Mouse (Mus musculus) midbrain, embryonic 15.5 days (tissue): ENCODE results near the gene Man2a2. TPM values are rescaled to one million over a fixed set of nuclear protein-coding genes. Genes with fewer than 3 reads are reported as not detected.

Experiments used
- ATAC-seq: fragments of 200-750 bp; cut with Nextera tagmentation; replicated peaks from 2 replicates; pipeline ENCODE4 v1.8.0; 2017; ENCODE audit warnings: moderate TSS enrichment
- H3K27ac ChIP-seq: fragments of 300-500 bp; sonication (generic); 2 replicates; pipeline ENCODE4 v1.5.1; 2015; ENCODE audit warnings: mild to moderate bottlenecking, inconsistent platforms
- H3K27me3 ChIP-seq: fragments of 300-500 bp; sonication (generic); replicated peaks from 2 replicates; pipeline ENCODE4 v1.6.1; 2015; ENCODE audit warnings: inconsistent platforms
- H3K36me3 ChIP-seq: fragments of 300-500 bp; sonication (generic); replicated peaks from 2 replicates; pipeline ENCODE4 v1.6.1; 2015; ENCODE audit warnings: inconsistent platforms
- H3K4me1 ChIP-seq: fragments of 300-500 bp; sonication (generic); 2 replicates; pipeline ENCODE4 v1.6.1; 2015; ENCODE audit warnings: inconsistent platforms
- H3K4me2 ChIP-seq: fragments of 300-500 bp; sonication (generic); 2 replicates; pipeline ENCODE4 v1.6.1; 2015; ENCODE audit warnings: inconsistent platforms, mild to moderate bottlenecking, moderate library complexity
- H3K4me3 ChIP-seq: fragments of 300-500 bp; sonication (generic); 2 replicates; pipeline ENCODE4 v1.5.1; 2015; ENCODE audit warnings: mild to moderate bottlenecking, inconsistent platforms
- H3K9ac ChIP-seq: fragments of 300-500 bp; sonication (generic); 2 replicates; pipeline ENCODE4 v1.6.1; 2015; ENCODE audit warnings: mild to moderate bottlenecking, inconsistent platforms
- H3K9me3 ChIP-seq: fragments of 300-500 bp; sonication (generic); 2 replicates; pipeline ENCODE4 v1.6.1; 2016; ENCODE audit warnings: inconsistent platforms
- WGBS: fragments of 180-500 bp; shearing (Covaris S2); methylation state at CpG from one replicate; pipeline ENCODE4 v1.1.7; 2015; ENCODE audit warnings: mixed read lengths; 5-methylcytosine and 5-hydroxymethylcytosine counted together
- polyA plus RNA-seq: library from polyadenylated mRNA; unstranded; fragments of >200 nt; fragmentation: Nextera tagmentation; extraction: Ambion mirVana; gene quantifications from 2 replicates; pipeline ENCODE4 v1.2.1, GENCODE M21; 2015

Gene Man2a2
- polyA plus RNA-seq, 1 experiment from 2014 or later = 28.2 TPM

GRCm38 (mm10) chr7:80367232-80367631 lies 3.9 kb downstream of the Man2a2 start:
- WGBS = 96% methylated on average over 7 of the region's 7 CpGs
- Histone ChIP-seq H3K27ac (no peak overlapping the region), H3K4me1 (peaks cover 21% of the 10 kb centered on the region), H3K4me2 (no peak overlapping the region), H3K9ac (no peak overlapping the region), H3K4me3 (no peak overlapping the region), H3K27me3 (no peaks in the 10 kb centered on the region), H3K9me3 (no peaks in the 10 kb centered on the region), H3K36me3 (peaks cover 37% of the 10 kb centered on the region)
- no peak for ATAC-seq

- H3K27ac ChIP-seq = no peak overlapping the region
- H3K4me2 ChIP-seq = no peak overlapping the region
- H3K9ac ChIP-seq = no peak overlapping the region
- ATAC-seq = no peak
- peaks cover 18% of the 10 kb centered on the region for H3K4me1 ChIP-seq
- H3K36me3 ChIP-seq = peaks cover 50% of the 10 kb centered on the region
- no peaks in the 10 kb centered on the region for H3K27me3 ChIP-seq
- H3K4me3 ChIP-seq = no peak overlapping the region
- no peaks in the 10 kb centered on the region for H3K9me3 ChIP-seq
- WGBS = 89% methylated on average over 2 of the region's 2 CpGs
Observed at GRCm38 (mm10) chr7:80365759-80366158, 5.4 kb downstream of the Man2a2 start.

- Histone ChIP-seq H3K4me2 (no peak overlapping the region), H3K9ac (no peak overlapping the region)
Observed at GRCm38 (mm10) chr7:80360435-80360834, 10.7 kb downstream of the Man2a2 start.

GRCm38 (mm10) chr7:80358039-80358438 lies 13.1 kb downstream of the Man2a2 start:
- 65% methylated on average over 4 of the region's 4 CpGs for WGBS

More at GRCm38 (mm10) chr7:80360435-80360834, 10.7 kb downstream of the Man2a2 start:
- no peaks in the 10 kb centered on the region for H3K27me3 ChIP-seq
- H3K4me3 ChIP-seq = no peak overlapping the region
- no peaks in the 10 kb centered on the region for H3K4me1 ChIP-seq
- WGBS = 76% methylated on average over 3 of the region's 3 CpGs
- H3K27ac ChIP-seq = no peak overlapping the region
- H3K9me3 ChIP-seq = no peaks in the 10 kb centered on the region
- ATAC-seq = no peak
- H3K36me3 ChIP-seq = peaks cover 57% of the 10 kb centered on the region

GRCm38 (mm10) chr7:80357156-80357555 lies 14.0 kb downstream of the Man2a2 start:
- no peaks in the 10 kb centered on the region for H3K27me3 ChIP-seq
- H3K9me3 ChIP-seq = no peaks in the 10 kb centered on the region
- H3K4me3 ChIP-seq = no peak overlapping the region
- peaks cover 48% of the 10 kb centered on the region for H3K36me3 ChIP-seq
- H3K27ac ChIP-seq = no peak overlapping the region
- ATAC-seq = no peak
- H3K9ac ChIP-seq = no peak overlapping the region
- H3K4me2 ChIP-seq = no peak overlapping the region
- 18% methylated on average over 8 of the region's 8 CpGs for WGBS
- H3K4me1 ChIP-seq = no peaks in the 10 kb centered on the region

More at GRCm38 (mm10) chr7:80358039-80358438, 13.1 kb downstream of the Man2a2 start:
- Histone ChIP-seq H3K9ac (no peak overlapping the region), H3K9me3 (no peaks in the 10 kb centered on the region), H3K4me1 (no peaks in the 10 kb centered on the region), H3K36me3 (peaks cover 44% of the 10 kb centered on the region), H3K4me3 (no peak overlapping the region), H3K4me2 (no peak overlapping the region), H3K27ac (no peak overlapping the region), H3K27me3 (no peaks in the 10 kb centered on the region)
- ATAC-seq = no peak

- Histone ChIP-seq H3K9me3 (no peaks in the 10 kb centered on the region), H3K36me3 (peaks cover 43% of the 10 kb centered on the region), H3K4me2 (no peak overlapping the region), H3K4me3 (no peak overlapping the region), H3K27ac (no peak overlapping the region), H3K9ac (no peak overlapping the region), H3K27me3 (no peaks in the 10 kb centered on the region), H3K4me1 (no peaks in the 10 kb centered on the region)
- no peak for ATAC-seq
- 85% methylated on average over 13 of the region's 13 CpGs for WGBS
Observed at GRCm38 (mm10) chr7:80356351-80356750, 14.8 kb downstream of the Man2a2 start.

GRCm38 (mm10) chr7:80352920-80353319 lies 18.3 kb downstream of the Man2a2 start:
- Histone ChIP-seq H3K27ac (no peak overlapping the region), H3K27me3 (no peaks in the 10 kb centered on the region), H3K9ac (no peak overlapping the region), H3K36me3 (peaks cover 35% of the 10 kb centered on the region), H3K4me2 (no peak overlapping the region), H3K9me3 (no peaks in the 10 kb centered on the region), H3K4me3 (no peak overlapping the region), H3K4me1 (no peaks in the 10 kb centered on the region)
- no peak for ATAC-seq
- 94% methylated on average over 8 of the region's 8 CpGs for WGBS

GRCm38 (mm10) chr7:80350808-80351207 lies 20.4 kb downstream of the Man2a2 start:
- no peak overlapping the region for H3K4me3 ChIP-seq
- ATAC-seq = no peak
- no peaks in the 10 kb centered on the region for H3K9me3 ChIP-seq
- 82% methylated on average over 2 of the region's 2 CpGs for WGBS
- no peak overlapping the region for H3K4me2 ChIP-seq
- no peaks in the 10 kb centered on the region for H3K4me1 ChIP-seq
- peaks cover 27% of the 10 kb centered on the region for H3K36me3 ChIP-seq
- H3K9ac ChIP-seq = no peak overlapping the region
- H3K27ac ChIP-seq = no peak overlapping the region
- H3K27me3 ChIP-seq = no peaks in the 10 kb centered on the region

GRCm38 (mm10) chr7:80347670-80348586 lies 23.2 kb downstream of the Man2a2 start:
- Histone ChIP-seq H3K4me1 (peaks cover 7% of the 10 kb centered on the region), H3K4me2 (no peak overlapping the region), H3K27me3 (no peaks in the 10 kb centered on the region), H3K9ac (no peak overlapping the region), H3K36me3 (peaks cover 22% of the 10 kb centered on the region), H3K9me3 (no peaks in the 10 kb centered on the region), H3K27ac (0 out of 2 replicates have a peak overlapping the region, but pooled peaks have one; percentile 25), H3K4me3 (no peak overlapping the region)
- 73% methylated on average over 13 of the region's 13 CpGs for WGBS
- ATAC-seq = no peak

GRCm38 (mm10) chr7:80346830-80347229 lies 24.3 kb downstream of the Man2a2 start:
- H3K9me3 ChIP-seq = no peaks in the 10 kb centered on the region
- H3K4me3 ChIP-seq = no peak overlapping the region
- ATAC-seq = no peak
- H3K27me3 ChIP-seq = no peaks in the 10 kb centered on the region
- peaks cover 13% of the 10 kb centered on the region for H3K36me3 ChIP-seq
- H3K9ac ChIP-seq = no peak overlapping the region
- 93% methylated on average over 5 of the region's 5 CpGs for WGBS
- H3K4me2 ChIP-seq = no peak overlapping the region
- H3K27ac ChIP-seq = no peak overlapping the region
- H3K4me1 ChIP-seq = peaks cover 17% of the 10 kb centered on the region

- ATAC-seq = no peak
- no peak overlapping the region for H3K4me2 ChIP-seq
- H3K4me1 ChIP-seq = peaks cover 23% of the 10 kb centered on the region
- H3K36me3 ChIP-seq = peaks cover 13% of the 10 kb centered on the region
- no peak overlapping the region for H3K9ac ChIP-seq
- H3K27ac ChIP-seq = no peak overlapping the region
- 97% methylated on average over 9 of the region's 9 CpGs for WGBS
- H3K27me3 ChIP-seq = no peaks in the 10 kb centered on the region
- no peaks in the 10 kb centered on the region for H3K9me3 ChIP-seq
- no peak overlapping the region for H3K4me3 ChIP-seq
Observed at GRCm38 (mm10) chr7:80346173-80346572, 25.0 kb downstream of the Man2a2 start.

- WGBS = 25% methylated on average over 19 of the region's 19 CpGs
- H3K27me3 ChIP-seq = no peaks in the 10 kb centered on the region
- peak overlapping the region; percentile 71 for H3K9ac ChIP-seq
- peak overlapping the region; percentile 82 for H3K27ac ChIP-seq
- H3K4me2 ChIP-seq = peak overlapping the region; percentile 60
- H3K36me3 ChIP-seq = no peaks in the 10 kb centered on the region
- no peaks in the 10 kb centered on the region for H3K9me3 ChIP-seq
- peak; percentile 12 for ATAC-seq
- H3K4me3 ChIP-seq = peak overlapping the region; percentile 55
- peaks cover 40% of the 10 kb centered on the region for H3K4me1 ChIP-seq
Observed at GRCm38 (mm10) chr7:80343270-80344018, 27.7 kb downstream of the Man2a2 start.
